Mouse (Mus musculus) bone marrow macrophage, adult 2 months (primary cell): ENCODE results near the gene Vars2. TPM values are rescaled to one million over a fixed set of nuclear protein-coding genes. Genes with fewer than 3 reads are reported as not detected.

Experiments used
- H3K27ac ChIP-seq: 2 replicates; pipeline ENCODE4 v1.5.1; 2012; ENCODE audit warnings: low read depth, low read length; ENCODE audit not compliant: insufficient read depth
- H3K4me1 ChIP-seq: 2 replicates; pipeline ENCODE4 v1.6.1; 2012; ENCODE audit warnings: low read length; ENCODE audit not compliant: control insufficient read depth, insufficient read depth
- H3K4me3 ChIP-seq: 2 replicates; pipeline ENCODE4 v1.5.1; 2012; ENCODE audit warnings: mild to moderate bottlenecking, low read length, moderate library complexity; ENCODE audit not compliant: insufficient read depth
- CTCF ChIP-seq: IDR thresholded peaks from 2 replicates; pipeline ENCODE4 v1.5.1; 2012; ENCODE audit warnings: low read depth, mild to moderate bottlenecking, low read length, moderate library complexity
- POLR2A ChIP-seq: IDR thresholded peaks from 2 replicates; pipeline ENCODE4 v1.6.1; 2012; ENCODE audit warnings: mild to moderate bottlenecking, low read depth, low read length, borderline replicate concordance
- polyA plus RNA-seq: library from polyadenylated mRNA; stranded (reverse); fragments of >200 nt; gene quantifications from 2 replicates; pipeline ENCODE4 v1.2.4, GENCODE M21; 2012; ENCODE audit not compliant: missing spikeins, insufficient read depth, insufficient read length

Vars2 gene
- polyA plus RNA-seq, 1 experiment = 10.2 TPM

DNA sequence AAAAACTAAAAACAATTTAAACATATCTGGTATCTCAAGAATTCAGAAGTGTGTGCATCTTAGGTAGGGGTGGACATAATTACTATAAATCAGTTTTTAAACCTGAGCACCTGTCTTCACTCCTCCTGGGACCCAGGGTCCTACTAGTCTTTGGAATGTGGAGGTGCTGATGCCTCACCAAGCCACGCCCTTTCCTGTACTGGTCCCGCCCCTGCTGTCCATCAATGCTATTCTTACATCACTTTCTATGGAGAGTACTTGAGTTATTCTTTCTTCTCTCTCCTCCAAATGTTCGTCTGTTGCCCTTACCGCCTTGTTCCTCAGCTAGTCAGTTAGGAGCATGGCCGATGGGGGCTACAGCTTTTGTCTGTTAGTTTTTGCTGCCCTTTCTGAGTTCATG lies 31.0 kb downstream of the Vars2 start:
- Histone ChIP-seq H3K4me1 (no peaks in the 10 kb centered on the region), H3K4me3 (no peak overlapping the region), H3K27ac (no peak overlapping the region)
- TF ChIP-seq CTCF = no peak
- TF ChIP-seq POLR2A = no peak

DNA sequence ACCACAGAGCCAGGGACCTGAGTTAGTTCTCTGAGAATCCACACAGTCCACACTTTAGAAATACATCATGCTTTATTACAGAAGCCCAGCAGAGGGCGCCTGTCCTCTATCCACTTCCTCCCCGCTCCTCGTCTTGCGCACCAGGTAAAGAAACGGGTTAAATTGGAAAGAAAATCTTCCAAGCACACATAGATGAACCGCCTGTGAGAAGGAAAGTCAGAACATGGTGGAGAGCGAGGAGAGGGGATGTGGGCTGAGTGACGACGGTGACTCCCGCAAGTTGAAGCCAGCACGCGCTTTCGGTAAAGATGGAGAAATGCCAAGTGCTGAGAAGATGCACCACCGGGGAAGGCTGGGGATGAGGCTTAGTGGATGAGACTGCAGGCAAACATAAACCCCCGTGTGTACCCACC lies 31.7 kb downstream of the Vars2 start:
- TF ChIP-seq CTCF (peak; percentile 96), POLR2A (no peak)
- H3K4me1 ChIP-seq = no peaks in the 10 kb centered on the region
- H3K27ac ChIP-seq = no peak overlapping the region
- peak overlapping the region; percentile 37 for H3K4me3 ChIP-seq

DNA sequence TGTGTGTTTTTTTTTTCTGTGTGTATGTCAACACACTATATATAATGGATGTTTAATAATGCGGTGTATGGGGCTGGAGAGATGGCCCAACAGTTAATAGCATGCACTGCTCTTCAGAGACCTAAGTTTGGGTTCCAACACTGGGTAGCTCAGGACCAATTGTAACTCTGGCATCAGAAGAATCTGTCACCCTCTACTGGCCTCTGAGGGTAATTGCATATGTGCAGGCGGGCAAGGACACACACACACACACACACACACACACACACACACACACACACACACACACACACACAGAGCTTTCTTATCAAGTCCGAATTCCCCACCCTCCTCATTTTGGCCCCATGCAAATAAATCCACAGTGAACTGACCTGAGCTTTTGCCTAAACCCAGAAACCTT lies 32.2 kb downstream of the Vars2 start:
- TF ChIP-seq CTCF = no peak
- TF ChIP-seq POLR2A = no peak
- Histone ChIP-seq H3K4me3 (no peak overlapping the region), H3K27ac (no peak overlapping the region), H3K4me1 (no peaks in the 10 kb centered on the region)

DNA sequence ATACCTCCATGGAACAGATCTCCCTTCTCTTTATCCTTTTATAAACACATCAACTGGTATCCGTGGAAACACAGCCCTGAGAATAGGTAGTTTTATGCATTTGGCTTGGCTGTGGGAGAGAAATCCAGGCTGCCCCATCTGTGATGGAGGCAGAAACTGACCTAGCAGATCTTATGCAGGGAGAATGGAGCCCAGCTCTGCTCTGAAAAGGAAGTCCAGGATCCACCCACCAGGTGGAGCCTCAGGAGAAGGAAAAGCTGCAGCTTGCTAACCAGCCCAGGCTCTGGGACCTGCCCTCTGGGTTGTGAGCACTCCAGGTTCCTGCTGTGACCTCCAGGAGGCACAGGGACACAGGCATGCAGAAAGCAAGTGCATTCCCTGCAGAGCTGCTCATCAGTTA lies 33.4 kb downstream of the Vars2 start:
- TF ChIP-seq POLR2A (no peak), CTCF (no peak)
- H3K4me3 ChIP-seq = no peak overlapping the region
- no peak overlapping the region for H3K27ac ChIP-seq
- no peaks in the 10 kb centered on the region for H3K4me1 ChIP-seq

DNA sequence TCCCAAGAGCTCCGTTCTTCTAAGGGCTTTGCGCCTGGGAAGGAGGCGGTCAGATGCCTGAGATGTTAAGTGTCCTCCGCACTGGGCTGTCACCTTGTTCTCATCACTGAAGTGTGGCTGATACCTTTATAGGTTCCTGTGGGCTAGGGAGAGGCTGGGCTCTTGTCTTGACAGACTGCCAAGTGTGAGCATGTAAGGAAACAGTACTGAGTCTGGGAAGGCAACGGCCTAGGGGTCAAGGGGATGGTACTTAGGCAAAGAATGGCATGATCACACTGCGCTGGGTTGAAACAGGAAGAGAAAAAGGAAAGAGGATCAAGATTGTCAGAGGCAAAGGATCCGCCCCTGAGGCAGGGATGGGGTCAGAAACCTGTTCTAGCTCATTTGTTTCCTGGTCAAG lies 40.9 kb downstream of the Vars2 start, which contains the start of gene Gm9573:
Gene Gm9573 (minus strand): TSS at position 101 of the 400 bp plus-strand sequence.
- Histone ChIP-seq H3K27ac (no peak within 1 kb of the TSS), H3K4me3 (no peak within 1 kb of the TSS), H3K4me1 (0 out of 2 replicates have a peak, but pooled peaks cover 2% of the 10 kb centered on the region)
- TF ChIP-seq CTCF (no peak), POLR2A (no peak)

DNA sequence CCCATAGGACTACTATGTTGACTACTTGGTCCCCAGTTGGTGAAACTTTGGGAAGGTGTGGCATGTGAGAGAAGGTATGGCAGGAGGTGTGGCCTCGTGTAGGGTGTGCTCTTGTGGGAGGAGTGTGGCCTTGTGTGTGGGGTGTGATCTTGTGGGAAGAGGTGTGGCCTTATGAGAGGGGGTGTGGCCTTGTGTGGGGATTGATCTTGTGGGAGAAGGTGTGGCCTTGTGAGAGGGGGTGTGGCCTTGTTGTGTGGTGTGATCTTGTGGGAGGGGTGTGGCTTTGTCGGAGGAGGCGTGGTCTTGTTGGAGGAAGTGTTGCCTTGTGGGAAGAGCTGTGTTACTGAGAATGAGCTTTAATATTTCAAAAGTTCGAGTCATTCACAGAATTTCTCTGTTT lies 50.3 kb downstream of the Vars2 start:
- Histone ChIP-seq H3K4me3 (no peak overlapping the region), H3K27ac (no peak overlapping the region), H3K4me1 (no peaks in the 10 kb centered on the region; the same call in 1 of the 2 replicates)
- TF ChIP-seq POLR2A (no peak), CTCF (no peak)

Other genes starting within 250 kb of the Vars2 start
- 3.0 and 3.4 TPM in 2 replicates for gene H2-Q6, start 242.7 kb downstream of the Vars2 start, polyA plus RNA-seq
- gene H2-Q7, start 228.4 kb downstream of the Vars2 start, polyA plus RNA-seq = 15.8 and 18.3 TPM in 2 replicates
- 5.8 TPM in 2 replicates for gene H2-Q10, start 197.5 kb downstream of the Vars2 start, polyA plus RNA-seq
- gene Pou5f1, start 161.6 kb downstream of the Vars2 start, polyA plus RNA-seq = not detected in 2 replicates
- 19.5 and 22.6 TPM in 2 replicates for gene Tcf19, start 150.8 kb downstream of the Vars2 start, polyA plus RNA-seq
- 9.8 and 12.6 TPM in 2 replicates for gene Cchcr1, start 150.5 kb downstream of the Vars2 start, polyA plus RNA-seq
- gene Psors1c2, start 134.4 kb downstream of the Vars2 start, polyA plus RNA-seq = not detected in 2 replicates
- 0.27 and 0.40 TPM in 2 replicates for gene Cdsn, start 115.5 kb downstream of the Vars2 start, polyA plus RNA-seq
- gene 2300002M23Rik, start 100.1 kb downstream of the Vars2 start, polyA plus RNA-seq = not detected in 2 replicates
- not detected in 2 replicates for gene Sfta2, start 66.0 kb downstream of the Vars2 start, polyA plus RNA-seq
- gene Gm9573, start 41.0 kb downstream of the Vars2 start, polyA plus RNA-seq = not detected in 2 replicates
- not detected in 2 replicates for gene Mucl3, start 23.9 kb downstream of the Vars2 start, polyA plus RNA-seq
- 12.2 and 15.8 TPM in 2 replicates for gene Gtf2h4, start 6.1 kb upstream of the Vars2 start, polyA plus RNA-seq
- gene Ddr1, start 37.0 kb upstream of the Vars2 start, polyA plus RNA-seq = 0.60 and 0.63 TPM in 2 replicates
- 40.6 and 46.7 TPM in 2 replicates for gene Ier3, start 154.1 kb upstream of the Vars2 start, polyA plus RNA-seq
- gene Flot1, start 155.6 kb upstream of the Vars2 start, polyA plus RNA-seq = 52.7 and 69.3 TPM in 2 replicates
- 481 and 519 TPM in 2 replicates for gene Tubb5, start 170.7 kb upstream of the Vars2 start, polyA plus RNA-seq
- gene Mdc1, start 173.9 kb upstream of the Vars2 start, polyA plus RNA-seq = 16.1 and 17.7 TPM in 2 replicates
- gene Nrm, start 193.7 kb upstream of the Vars2 start, polyA plus RNA-seq = 31.7 and 33.1 TPM in 2 replicates
- gene Ppp1r18, start 198.0 kb upstream of the Vars2 start, polyA plus RNA-seq = 202 and 205 TPM in 2 replicates
- gene Dhx16, start 212.2 kb upstream of the Vars2 start, polyA plus RNA-seq = 57.5 and 77.6 TPM in 2 replicates
- 36.9 and 39.3 TPM in 2 replicates for gene 2310061I04Rik, start 229.8 kb upstream of the Vars2 start, polyA plus RNA-seq
- 22.7 and 23.8 TPM in 2 replicates for gene Atat1, start 242.5 kb upstream of the Vars2 start, polyA plus RNA-seq
- gene Mrps18b, start 248.8 kb upstream of the Vars2 start, polyA plus RNA-seq = 21.0 and 29.4 TPM in 2 replicates
- gene Ppp1r10, start 248.8 kb upstream of the Vars2 start, polyA plus RNA-seq = 36.0 and 46.0 TPM in 2 replicates